ENCODE assay signal across 8 mouse cellular contexts in the genomic region with DNA sequence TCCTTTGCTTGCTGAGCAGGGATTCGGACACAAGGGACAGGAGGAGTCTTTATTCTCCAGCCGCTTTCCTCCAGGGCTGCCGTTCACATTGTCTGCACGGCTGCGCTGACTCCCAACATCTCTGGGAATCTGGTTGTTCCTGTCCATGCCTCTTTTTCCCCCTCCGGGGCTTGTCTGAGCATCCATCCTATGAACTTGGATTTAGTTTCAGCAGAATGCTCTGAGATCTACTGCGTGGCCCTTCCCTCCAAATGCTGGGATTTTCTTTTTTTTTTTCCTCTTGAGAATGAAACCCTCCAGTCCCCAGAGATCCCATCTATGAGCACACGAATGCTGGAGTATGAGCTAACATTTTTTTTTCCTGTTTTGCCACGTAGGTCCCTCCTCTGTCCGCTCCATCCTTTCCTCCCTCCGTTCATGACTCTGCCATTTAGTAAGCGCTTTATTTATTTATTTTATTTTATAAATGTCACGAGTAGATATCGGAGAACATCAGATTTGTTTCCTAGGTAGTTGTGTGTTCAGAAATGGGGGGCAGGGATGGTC. TPM values are rescaled to one million over a fixed set of nuclear protein-coding genes. Genes with fewer than 3 reads are reported as not detected.
A peak's percentile ranks its signal among the peaks of the same experiment; 100 is the strongest.
DNase-seq lines count a peak whose midpoint lies in the region; ATAC-seq and TF ChIP-seq lines count a peak whose summit lies in the region.

No protein-coding gene starts in this region.

- H3K36me3 ChIP-seq in embryonic facial prominence, embryonic 12.5 days = no peaks in the 10 kb centered on the region
- no peaks in the 10 kb centered on the region for H3K36me3 ChIP-seq in hindbrain, postnatal 0 days (ENCODE audit: insufficient read depth, low read length)
- H3K36me3 ChIP-seq in midbrain, postnatal 0 days (ENCODE audit: insufficient read depth, low read length) = no peaks in the 10 kb centered on the region

- no peak for ATAC-seq in embryonic facial prominence, embryonic 12.5 days (ENCODE audit: insufficient number of reproducible peaks, insufficient read depth, low FRiP score, low TSS enrichment)
- ATAC-seq in hindbrain, postnatal 0 days = no peak
- no peak for ATAC-seq in midbrain, postnatal 0 days (ENCODE audit: low FRiP score)
- no peak for ATAC-seq in erythroblast, adult 5-6 weeks (replicated peaks; ENCODE audit: low FRiP score, poor library complexity, severe bottlenecking)

- 0 out of 2 replicates have a peak overlapping the region, but pooled peaks have one; percentile 33 for H3K9ac ChIP-seq in embryonic facial prominence, embryonic 12.5 days
- peak overlapping the region; percentile 95 for H3K9ac ChIP-seq in hindbrain, postnatal 0 days (replicated peaks; ENCODE audit: low read length)
- H3K9ac ChIP-seq in midbrain, postnatal 0 days (replicated peaks; ENCODE audit: low read length, poor library complexity, severe bottlenecking) = peak overlapping the region; percentile 95

- WGBS in embryonic facial prominence, embryonic 12.5 days = 29% methylated on average over 14 of the region's 14 CpGs
- 18% methylated on average over 14 of the region's 14 CpGs for WGBS in hindbrain, postnatal 0 days
- 12% methylated on average over 14 of the region's 14 CpGs for WGBS in midbrain, postnatal 0 days

- H3K4me1 ChIP-seq in embryonic facial prominence, embryonic 12.5 days = peaks cover 50% of the 10 kb centered on the region
- H3K4me1 ChIP-seq in hindbrain, postnatal 0 days (ENCODE audit: insufficient read depth, low read length) = peaks cover 20% of the 10 kb centered on the region
- H3K4me1 ChIP-seq in midbrain, postnatal 0 days (ENCODE audit: insufficient read depth, low read length) = peaks cover 17% of the 10 kb centered on the region

- DNase-seq in layer of hippocampus, adult 2 months (ENCODE audit: low spot score in 2 of 2) = no peak
- DNase-seq in layer of hippocampus, postnatal 25 days (ENCODE audit: extremely low spot score in 1 of 2, low spot score in 1 of 2) = no peak
- peak; percentile 48 for DNase-seq in hindbrain, postnatal 0 days (ENCODE audit: low spot score)
- DNase-seq in midbrain, postnatal 0 days (ENCODE audit: low spot score) = peak; percentile 39
- no peak for DNase-seq in spleen, postnatal 10 days (ENCODE audit: low spot score in 2 of 2)
- no peak for DNase-seq in adrenal gland, adult (ENCODE audit: inconsistent age in 2 of 2, low spot score in 1 of 2)

- no peaks in the 10 kb centered on the region for H3K27me3 ChIP-seq in embryonic facial prominence, embryonic 12.5 days
- no peaks in the 10 kb centered on the region for H3K27me3 ChIP-seq in hindbrain, postnatal 0 days (ENCODE audit: insufficient read depth, low read length)
- H3K27me3 ChIP-seq in midbrain, postnatal 0 days (ENCODE audit: insufficient read depth, low read length) = no peaks in the 10 kb centered on the region

- no peaks in the 10 kb centered on the region for H3K9me3 ChIP-seq in embryonic facial prominence, embryonic 12.5 days
- no peaks in the 10 kb centered on the region for H3K9me3 ChIP-seq in hindbrain, postnatal 0 days (ENCODE audit: low read length)
- no peaks in the 10 kb centered on the region for H3K9me3 ChIP-seq in midbrain, postnatal 0 days (ENCODE audit: low read length)

- no peak for TF ChIP-seq CTCF in layer of hippocampus, adult 2 months (conservative IDR thresholded peaks at IDR 0.05)
- no peak for TF ChIP-seq CTCF in hindbrain, postnatal 0 days (IDR thresholded peaks at IDR 0.05; ENCODE audit: low read depth)
- TF ChIP-seq CTCF in midbrain, postnatal 0 days (IDR thresholded peaks at IDR 0.05) = no peak

- H3K27ac ChIP-seq in layer of hippocampus, adult 2 months = peak overlapping the region; percentile 96; the same call in 1 of the 2 replicates
- peak overlapping the region; percentile 46 for H3K27ac ChIP-seq in embryonic facial prominence, embryonic 12.5 days
- peak overlapping the region; percentile 49 for H3K27ac ChIP-seq in hindbrain, postnatal 0 days
- H3K27ac ChIP-seq in midbrain, postnatal 0 days (ENCODE audit: low read depth, low read length) = peak overlapping the region; percentile 64

- peak overlapping the region; percentile 66 for H3K4me3 ChIP-seq in layer of hippocampus, adult 2 months
- H3K4me3 ChIP-seq in embryonic facial prominence, embryonic 12.5 days = peak overlapping the region; percentile 17; the same call in 1 of the 2 replicates
- H3K4me3 ChIP-seq in hindbrain, postnatal 0 days (ENCODE audit: low read length) = peak overlapping the region; percentile 74
- peak overlapping the region; percentile 82 for H3K4me3 ChIP-seq in midbrain, postnatal 0 days (ENCODE audit: low read depth, low read length)

- peak overlapping the region; percentile 81 for H3K4me2 ChIP-seq in embryonic facial prominence, embryonic 12.5 days (replicated peaks)
- H3K4me2 ChIP-seq in hindbrain, postnatal 0 days (ENCODE audit: low read depth, low read length) = peak overlapping the region; percentile 88
- peak overlapping the region; percentile 93 for H3K4me2 ChIP-seq in midbrain, postnatal 0 days (ENCODE audit: low read depth, low read length, poor library complexity, severe bottlenecking)

RNA-seq across cellular contexts. Expression of a gene that starts 4.1 kb away (rescaled TPM):
- 100 to 1,000 TPM; 269 to 286 TPM for total RNA-seq in layer of hippocampus, adult 2 months (2021)
- total RNA-seq in layer of hippocampus, postnatal 25 days (2021) = 100 to 1,000 TPM; 288 to 289 TPM
- 16.8 and 27.4 TPM in 2 replicates for polyA plus RNA-seq in embryonic facial prominence, embryonic 12.5 days (2016; fragmentation: Nextera tagmentation; extraction: Ambion mirVana)
- total RNA-seq in hindbrain, postnatal 0 days (2014; rRNA removed) = 230 and 250 TPM in 2 replicates
- 160 and 163 TPM in 2 replicates for polyA plus RNA-seq in hindbrain, postnatal 0 days (2015; fragmentation: Nextera tagmentation; extraction: Ambion mirVana)
- total RNA-seq in midbrain, postnatal 0 days (2014; rRNA removed) = 266 and 287 TPM in 2 replicates
- polyA plus RNA-seq in midbrain, postnatal 0 days (2015; fragmentation: Nextera tagmentation; extraction: Ambion mirVana) = 197 and 212 TPM in 2 replicates
- 25.1 and 34.8 TPM in 2 replicates for total RNA-seq in erythroblast, adult 5-6 weeks (2015; ENCODE audit: low replicate concordance)
- 23.0 and 28.3 TPM in 2 replicates for total RNA-seq in erythroblast, adult 5-6 weeks (2017; ENCODE audit: low replicate concordance)

Comparison
In these comparisons a context has a peak if more than half of its experiments do, and no peak if none do; other contexts are left out.
1. DNase-seq: peak in hindbrain, postnatal 0 days (single experiment) and midbrain, postnatal 0 days (single experiment); none in layer of hippocampus, adult 2 months (0 of 2), layer of hippocampus, postnatal 25 days (0 of 2), spleen, postnatal 10 days (0 of 2) and adrenal gland, adult (0 of 2).
2. H3K27ac ChIP-seq: peak in every context shown above with its lines; median percentile 96 in layer of hippocampus, adult 2 months; 64 in midbrain, postnatal 0 days; 49 in hindbrain, postnatal 0 days; 46 in embryonic facial prominence, embryonic 12.5 days.
3. H3K4me3 ChIP-seq: peak in every context shown above with its lines; median percentile 82 in midbrain, postnatal 0 days; 74 in hindbrain, postnatal 0 days; 66 in layer of hippocampus, adult 2 months; 17 in embryonic facial prominence, embryonic 12.5 days.
4. H3K9ac ChIP-seq: peak in every context shown above with its lines; median percentile 95 in hindbrain, postnatal 0 days; 95 in midbrain, postnatal 0 days; 33 in embryonic facial prominence, embryonic 12.5 days.
5. Peak in every context shown above with its lines, with median percentiles within 50 percentile points of each other: H3K4me2 ChIP-seq.